ENCODE assay signal across 14 mouse cellular contexts in the genomic region with DNA sequence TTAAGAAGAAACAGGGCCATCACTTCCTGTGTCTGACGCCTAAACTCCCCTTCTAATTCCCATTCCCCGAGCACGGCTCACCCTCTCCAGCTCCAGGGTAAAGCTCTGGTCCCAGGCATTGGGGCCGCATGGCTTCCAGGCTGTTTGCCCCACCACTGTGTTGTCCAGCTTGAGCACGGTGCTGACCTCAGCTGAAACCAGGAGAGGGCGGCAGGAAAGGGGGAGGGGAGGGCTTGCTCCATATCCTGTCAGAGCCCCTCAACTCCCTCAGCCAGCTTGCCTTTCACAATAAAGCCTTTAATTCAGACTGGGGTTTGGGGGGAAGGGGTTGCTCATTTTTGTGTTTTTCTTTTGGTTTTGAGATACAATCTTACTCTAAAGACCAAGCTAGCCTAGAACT. TPM values are rescaled to one million over a fixed set of nuclear protein-coding genes. Genes with fewer than 3 reads are reported as not detected.
DNase-seq lines count a peak whose midpoint lies in the region; ATAC-seq and TF ChIP-seq lines count a peak whose summit lies in the region.
"Had no signal": no experiment of that assay in that cellular context is flagged by ENCODE, and none has a peak within 500 bp of the region (broad histone marks: within the 10 kb centered on the region; RNA-seq: fewer than 3 reads in every experiment).

No protein-coding gene starts in this region.

- no peak for DNase-seq in heart, adult 18-20 months
- DNase-seq in lung, postnatal 0 days (ENCODE audit: low spot score), result peak; percentile 64
- no peak for DNase-seq in lung, postnatal 36 days
- DNase-seq in limb, embryonic 11.5 days (ENCODE audit: low spot score), result peak; percentile 74
- DNase-seq in ovary, adult 18-20 months (ENCODE audit: low spot score), result no peak
- DNase-seq in adrenal gland, postnatal 25 days, result no peak
- DNase-seq: right cerebral cortex, postnatal 14 days; thymus, postnatal 14 days had no signal

- peak overlapping the region; percentile 46 for H3K27ac ChIP-seq in heart, embryonic 15.5 days
- peak overlapping the region; percentile 55 for H3K27ac ChIP-seq in lung, postnatal 0 days (ENCODE audit: low read length)
- peak overlapping the region; percentile 63 for H3K27ac ChIP-seq in limb, embryonic 11.5 days (replicated peaks; ENCODE audit: low read depth, low read length)
- H3K27ac ChIP-seq in stomach, embryonic 16.5 days (ENCODE audit: low read length), result peak overlapping the region; percentile 64; the same call in 1 of the 2 replicates
- H3K27ac ChIP-seq: hindbrain, embryonic 15.5 days had no signal

- TF ChIP-seq EP300 in lung, postnatal 0 days (IDR thresholded peaks at IDR 0.05), result no peak

- no peaks in the 10 kb centered on the region for H3K9me3 ChIP-seq in heart, embryonic 15.5 days (replicated peaks)
- no peaks in the 10 kb centered on the region for H3K9me3 ChIP-seq in lung, postnatal 0 days (ENCODE audit: low read length)
- H3K9me3 ChIP-seq in limb, embryonic 11.5 days (ENCODE audit: control insufficient read depth, low read length), result no peaks in the 10 kb centered on the region
- H3K9me3 ChIP-seq in stomach, embryonic 16.5 days (replicated peaks; ENCODE audit: control insufficient read depth, low read length), result no peaks in the 10 kb centered on the region
- H3K9me3 ChIP-seq: hindbrain, embryonic 15.5 days had no signal

- H3K4me1 ChIP-seq in heart, embryonic 15.5 days (replicated peaks), result peaks cover 16% of the 10 kb centered on the region
- no peaks in the 10 kb centered on the region; the same call in 1 of the 2 replicates for H3K4me1 ChIP-seq in lung, postnatal 0 days (ENCODE audit: insufficient read depth, low read depth, low read length)
- H3K4me1 ChIP-seq in limb, embryonic 11.5 days (ENCODE audit: control insufficient read depth, insufficient read depth, low read length), result peaks cover 14% of the 10 kb centered on the region; the same call in 1 of the 2 replicates
- H3K4me1 ChIP-seq in stomach, embryonic 16.5 days (ENCODE audit: control insufficient read depth, insufficient read depth, low read length), result 0 out of 2 replicates have a peak, but pooled peaks cover 7% of the 10 kb centered on the region
- H3K4me1 ChIP-seq: hindbrain, embryonic 15.5 days had no signal

- peaks cover 73% of the 10 kb centered on the region for H3K36me3 ChIP-seq in heart, embryonic 15.5 days
- peaks cover 54% of the 10 kb centered on the region for H3K36me3 ChIP-seq in lung, postnatal 0 days (ENCODE audit: insufficient read depth, low read length)
- peaks cover 16% of the 10 kb centered on the region for H3K36me3 ChIP-seq in limb, embryonic 11.5 days (ENCODE audit: control insufficient read depth, insufficient read depth, low read length)
- peaks cover 33% of the 10 kb centered on the region for H3K36me3 ChIP-seq in stomach, embryonic 16.5 days (ENCODE audit: control insufficient read depth, insufficient read depth, low read length)

- WGBS in heart, embryonic 15.5 days, result 26% methylated on average over 6 of the region's 6 CpGs
- WGBS in lung, postnatal 0 days, result 29% methylated on average over 6 of the region's 6 CpGs
- WGBS in limb, embryonic 11.5 days, result 11% methylated on average over 6 of the region's 6 CpGs
- 21% methylated on average over 6 of the region's 6 CpGs for WGBS in stomach, embryonic 16.5 days

- peak; percentile 44 for TF ChIP-seq CTCF in lung, postnatal 0 days (IDR thresholded peaks at IDR 0.05)

- ATAC-seq in heart, embryonic 15.5 days (replicated peaks; ENCODE audit: insufficient number of reproducible peaks, insufficient read depth, low FRiP score, low read depth), result 0 out of 2 replicates have a peak, but pooled peaks have one; percentile 48
- ATAC-seq in lung, postnatal 0 days, result peak; percentile 78
- ATAC-seq in limb, embryonic 11.5 days (ENCODE audit: insufficient number of reproducible peaks, low FRiP score, low TSS enrichment, low read depth), result peak; percentile 78; the same call in 1 of the 2 replicates
- ATAC-seq in stomach, embryonic 16.5 days (ENCODE audit: insufficient read depth, low FRiP score), result no peak
- ATAC-seq: midbrain, embryonic 16.5 days had no signal

- H3K4me3 ChIP-seq in heart, embryonic 15.5 days, result no peak overlapping the region
- H3K4me3 ChIP-seq in lung, postnatal 0 days (ENCODE audit: low read depth, low read length), result no peak overlapping the region
- H3K4me3 ChIP-seq in limb, embryonic 11.5 days (ENCODE audit: low read depth, low read length), result no peak overlapping the region; the same call in 1 of the 2 replicates
- no peak overlapping the region for H3K4me3 ChIP-seq in stomach, embryonic 16.5 days (replicated peaks; ENCODE audit: low read length)
- H3K4me3 ChIP-seq: erythroblast, embryonic 14.5 days; hindbrain, embryonic 15.5 days had no signal

- no peak overlapping the region for H3K9ac ChIP-seq in heart, embryonic 15.5 days
- peak overlapping the region; percentile 16; the same call in 1 of the 2 replicates for H3K9ac ChIP-seq in lung, postnatal 0 days (replicated peaks; ENCODE audit: low read depth)
- H3K9ac ChIP-seq in limb, embryonic 11.5 days (ENCODE audit: low read length), result no peak overlapping the region
- peak overlapping the region; percentile 26; the same call in 1 of the 2 replicates for H3K9ac ChIP-seq in stomach, embryonic 16.5 days (ENCODE audit: low read length)
- H3K9ac ChIP-seq: hindbrain, embryonic 15.5 days had no signal

- H3K4me2 ChIP-seq in heart, embryonic 15.5 days, result no peak overlapping the region
- no peak overlapping the region for H3K4me2 ChIP-seq in lung, postnatal 0 days (replicated peaks; ENCODE audit: low read depth, low read length)
- H3K4me2 ChIP-seq in limb, embryonic 11.5 days (ENCODE audit: low read depth, severe bottlenecking), result 0 out of 2 replicates have a peak overlapping the region, but pooled peaks have one; percentile 1
- H3K4me2 ChIP-seq in stomach, embryonic 16.5 days (ENCODE audit: low read depth, low read length), result no peak overlapping the region
- H3K4me2 ChIP-seq: hindbrain, embryonic 15.5 days had no signal

- no peaks in the 10 kb centered on the region for H3K27me3 ChIP-seq in heart, embryonic 15.5 days
- no peaks in the 10 kb centered on the region for H3K27me3 ChIP-seq in lung, postnatal 0 days (replicated peaks; ENCODE audit: insufficient read depth, low read length)
- no peaks in the 10 kb centered on the region for H3K27me3 ChIP-seq in limb, embryonic 11.5 days (ENCODE audit: control insufficient read depth, insufficient read depth, low read length)
- no peaks in the 10 kb centered on the region for H3K27me3 ChIP-seq in stomach, embryonic 16.5 days (ENCODE audit: control insufficient read depth, insufficient read depth, low read length)
- H3K27me3 ChIP-seq: CH12.LX; hindbrain, embryonic 15.5 days had no signal

RNA-seq across cellular contexts. Expression of gene Ptger1, which starts 14.6 kb away (rescaled TPM):
- 0.45 and 0.84 TPM in 2 replicates for polyA plus RNA-seq in heart, embryonic 15.5 days (2015; fragmentation: Nextera tagmentation; extraction: Ambion mirVana)
- total RNA-seq in heart, adult 18-20 months (2021), result under 1 TPM; 0.07 to 0.41 TPM
- 1.3 and 1.4 TPM in 2 replicates for polyA plus RNA-seq in lung, postnatal 0 days (2015; fragmentation: Nextera tagmentation; extraction: Ambion mirVana)
- polyA plus RNA-seq in limb, embryonic 11.5 days (2014; fragmentation: Nextera tagmentation; extraction: Ambion mirVana), result 0.59 and 1.6 TPM in 2 replicates
- polyA plus RNA-seq in stomach, embryonic 16.5 days (2015; fragmentation: Nextera tagmentation; extraction: Ambion mirVana), result 5.7 and 6.3 TPM in 2 replicates
- total RNA-seq in adrenal gland, postnatal 25 days (2021), result 0.86 and 2.5 TPM in 2 replicates

RNA-seq across cellular contexts. Expression of gene Pkn1, which starts 17.9 kb away (rescaled TPM):
- polyA plus RNA-seq in heart, embryonic 15.5 days (2015; fragmentation: Nextera tagmentation; extraction: Ambion mirVana), result 15.4 and 22.1 TPM in 2 replicates
- 10 to 100 TPM; 51.1 to 52.7 TPM for total RNA-seq in heart, adult 18-20 months (2021)
- polyA plus RNA-seq in lung, postnatal 0 days (2015; fragmentation: Nextera tagmentation; extraction: Ambion mirVana), result 32.2 and 34.4 TPM in 2 replicates
- 28.8 and 30.1 TPM in 2 replicates for polyA plus RNA-seq in limb, embryonic 11.5 days (2014; fragmentation: Nextera tagmentation; extraction: Ambion mirVana)
- polyA plus RNA-seq in stomach, embryonic 16.5 days (2015; fragmentation: Nextera tagmentation; extraction: Ambion mirVana), result 14.7 and 19.9 TPM in 2 replicates
- 120 and 146 TPM in 2 replicates for total RNA-seq in adrenal gland, postnatal 25 days (2021)

RNA-seq across cellular contexts. Expression of gene Gipc1, which starts 28.6 kb away (rescaled TPM):
- 127 and 141 TPM in 2 replicates for polyA plus RNA-seq in heart, embryonic 15.5 days (2015; fragmentation: Nextera tagmentation; extraction: Ambion mirVana)
- total RNA-seq in heart, adult 18-20 months (2021), result 10 to 100 TPM; 23.1 to 27.3 TPM
- polyA plus RNA-seq in lung, postnatal 0 days (2015; fragmentation: Nextera tagmentation; extraction: Ambion mirVana), result 123 and 134 TPM in 2 replicates
- 163 and 178 TPM in 2 replicates for polyA plus RNA-seq in limb, embryonic 11.5 days (2014; fragmentation: Nextera tagmentation; extraction: Ambion mirVana)
- polyA plus RNA-seq in stomach, embryonic 16.5 days (2015; fragmentation: Nextera tagmentation; extraction: Ambion mirVana), result 190 TPM in 2 replicates
- 42.3 and 48.8 TPM in 2 replicates for total RNA-seq in adrenal gland, postnatal 25 days (2021)

RNA-seq across cellular contexts. Expression of gene Ddx39, which starts 33.9 kb away (rescaled TPM):
- 107 and 135 TPM in 2 replicates for polyA plus RNA-seq in heart, embryonic 15.5 days (2015; fragmentation: Nextera tagmentation; extraction: Ambion mirVana)
- 10 to 100 TPM; 15.2 to 15.9 TPM for total RNA-seq in heart, adult 18-20 months (2021)
- 51.0 and 53.9 TPM in 2 replicates for polyA plus RNA-seq in lung, postnatal 0 days (2015; fragmentation: Nextera tagmentation; extraction: Ambion mirVana)
- polyA plus RNA-seq in limb, embryonic 11.5 days (2014; fragmentation: Nextera tagmentation; extraction: Ambion mirVana), result 210 and 215 TPM in 2 replicates
- polyA plus RNA-seq in stomach, embryonic 16.5 days (2015; fragmentation: Nextera tagmentation; extraction: Ambion mirVana), result 154 and 167 TPM in 2 replicates
- 25.7 and 29.5 TPM in 2 replicates for total RNA-seq in adrenal gland, postnatal 25 days (2021)

Comparison
In these comparisons a context has a peak if more than half of its experiments do, and no peak if none do; other contexts are left out.
1. DNase-seq: peak in lung, postnatal 0 days (single experiment) and limb, embryonic 11.5 days (single experiment); none in heart, adult 18-20 months (0 of 2), lung, postnatal 36 days (single experiment), ovary, adult 18-20 months (single experiment) and adrenal gland, postnatal 25 days (single experiment).
2. H3K9ac ChIP-seq: peak in lung, postnatal 0 days (single experiment) and stomach, embryonic 16.5 days (single experiment); none in heart, embryonic 15.5 days (single experiment) and limb, embryonic 11.5 days (single experiment).
3. Peak in every context shown above with its lines, with median percentiles within 50 percentile points of each other: H3K27ac ChIP-seq.